In genomic region chr2:45113912-45114311, GRCm38 (mm10) we compare ENCODE assay signal across 9 mouse cellular contexts. TPM values are rescaled to one million over a fixed set of nuclear protein-coding genes. Genes with fewer than 3 reads are reported as not detected.
DNase-seq lines count a peak whose midpoint lies in the region; ATAC-seq and TF ChIP-seq lines count a peak whose summit lies in the region.
"Had no signal": no experiment of that assay in that cellular context is flagged by ENCODE, and none has a peak within 500 bp of the region (broad histone marks: within the 10 kb centered on the region; RNA-seq: fewer than 3 reads in every experiment).

No protein-coding gene starts in this region.

- no peaks in the 10 kb centered on the region for H3K27me3 ChIP-seq in heart, embryonic 16.5 days (ENCODE audit: control insufficient read depth, insufficient read depth, low read length)
- H3K27me3 ChIP-seq in heart, embryonic 10.5 days (ENCODE audit: insufficient read depth, poor library complexity, severe bottlenecking): no peaks in the 10 kb centered on the region
- H3K27me3 ChIP-seq in MEL (ENCODE audit: control insufficient read depth in 1 of 2, insufficient read depth in 2 of 2, low read length in 2 of 2): no peaks in the 10 kb centered on the region
- no peaks in the 10 kb centered on the region for H3K27me3 ChIP-seq in forebrain, embryonic 14.5 days (replicated peaks; ENCODE audit: control insufficient read depth, insufficient read depth, low read length)
- H3K27me3 ChIP-seq in midbrain, embryonic 10.5 days (ENCODE audit: low read depth, poor library complexity, severe bottlenecking): no peaks in the 10 kb centered on the region

- no peak for TF ChIP-seq CTCF in MEL (IDR thresholded peaks at IDR 0.05 in 2 of 3, conservative IDR thresholded peaks at IDR 0.05 in 1 of 3; ENCODE audit: control insufficient read depth in 1 of 3, insufficient read depth in 1 of 3, low read depth in 2 of 3, low read length in 3 of 3, poor library complexity in 1 of 3, severe bottlenecking in 1 of 3)

- H3K79me2 ChIP-seq in MEL (ENCODE audit: control insufficient read depth, insufficient read depth, low read length, poor library complexity): peaks cover 32% of the 10 kb centered on the region

- H3K4me2 ChIP-seq in heart, embryonic 16.5 days (ENCODE audit: low read depth, low read length): peak overlapping the region; percentile 74; the same call in 1 of the 2 replicates
- peak overlapping the region; percentile 87 for H3K4me2 ChIP-seq in forebrain, embryonic 14.5 days (ENCODE audit: low read length)

- no peak overlapping the region for H3K9ac ChIP-seq in heart, embryonic 16.5 days (ENCODE audit: low read length)
- H3K9ac ChIP-seq in MEL (ENCODE audit: control insufficient read depth, low read depth, low read length, poor library complexity, severe bottlenecking): peak overlapping the region; percentile 55
- H3K9ac ChIP-seq in forebrain, embryonic 14.5 days (ENCODE audit: low read length): no peak overlapping the region

- TF ChIP-seq EP300 in MEL (IDR thresholded peaks at IDR 0.05; ENCODE audit: low read depth in 1 of 2, low read length in 2 of 2): no peak

- peaks cover 6% of the 10 kb centered on the region; the same call in 1 of the 2 replicates for H3K4me1 ChIP-seq in heart, embryonic 16.5 days (ENCODE audit: control insufficient read depth, insufficient read depth, low read length)
- peaks cover 7% of the 10 kb centered on the region; the same call in 1 of the 2 replicates for H3K4me1 ChIP-seq in heart, embryonic 10.5 days
- H3K4me1 ChIP-seq in MEL (ENCODE audit: control insufficient read depth in 1 of 2, insufficient read depth in 2 of 2, low read length in 2 of 2): peaks cover 2 to 3% of the 10 kb centered on the region in 2 experiments; a peak in 2 of 4 replicates
- peaks cover 17% of the 10 kb centered on the region for H3K4me1 ChIP-seq in forebrain, embryonic 14.5 days (ENCODE audit: control insufficient read depth, insufficient read depth, low read length)
- peaks cover 48% of the 10 kb centered on the region for H3K4me1 ChIP-seq in midbrain, embryonic 10.5 days

- no peak for ATAC-seq in heart, embryonic 16.5 days (replicated peaks; ENCODE audit: extremely low read depth, insufficient read depth, low FRiP score)
- ATAC-seq in forebrain, embryonic 14.5 days: no peak

- TF ChIP-seq POLR2A in MEL (IDR thresholded peaks at IDR 0.05; ENCODE audit: control insufficient read depth in 1 of 2, insufficient read depth in 1 of 2, low read depth in 1 of 2, low read length in 2 of 2, poor library complexity in 1 of 2): no peak

- H3K27ac ChIP-seq in heart, embryonic 16.5 days (ENCODE audit: low read length): no peak overlapping the region; the same call in 1 of the 2 replicates
- no peak overlapping the region for H3K27ac ChIP-seq in heart, embryonic 10.5 days
- H3K27ac ChIP-seq in MEL (ENCODE audit: control insufficient read depth, low read depth, low read length): peak overlapping the region; percentile 39
- H3K27ac ChIP-seq in forebrain, embryonic 14.5 days (ENCODE audit: low read depth, low read length): peak overlapping the region; percentile 52; the same call in 1 of the 2 replicates
- peak overlapping the region; percentile 100 for H3K27ac ChIP-seq in midbrain, embryonic 10.5 days (replicated peaks)

- H3K4me3 ChIP-seq in heart, embryonic 16.5 days (ENCODE audit: low read length): no peak overlapping the region
- H3K4me3 ChIP-seq in heart, embryonic 10.5 days: no peak overlapping the region
- peak overlapping the region; percentile 51 to 94 for H3K4me3 ChIP-seq in MEL (ENCODE audit: control insufficient read depth in 1 of 2, insufficient read depth in 1 of 2, low read depth in 2 of 2, low read length in 2 of 2)
- H3K4me3 ChIP-seq in forebrain, embryonic 14.5 days (ENCODE audit: low read depth, low read length): 0 out of 2 replicates have a peak overlapping the region, but pooled peaks have one; percentile 89
- peak overlapping the region; percentile 92 for H3K4me3 ChIP-seq in midbrain, embryonic 10.5 days

- no peaks in the 10 kb centered on the region for H3K36me3 ChIP-seq in heart, embryonic 16.5 days (ENCODE audit: control insufficient read depth, insufficient read depth)
- no peaks in the 10 kb centered on the region for H3K36me3 ChIP-seq in heart, embryonic 10.5 days
- H3K36me3 ChIP-seq in MEL (ENCODE audit: control insufficient read depth in 1 of 2, insufficient read depth in 2 of 2, low read length in 2 of 2): peaks cover 0 to 2% of the 10 kb centered on the region in 2 experiments; a peak in 2 of 4 replicates
- no peaks in the 10 kb centered on the region for H3K36me3 ChIP-seq in forebrain, embryonic 14.5 days (ENCODE audit: control insufficient read depth, insufficient read depth, low read length)
- no peaks in the 10 kb centered on the region for H3K36me3 ChIP-seq in midbrain, embryonic 10.5 days

- H3K9me3 ChIP-seq in heart, embryonic 16.5 days (replicated peaks; ENCODE audit: control insufficient read depth, low read length): no peaks in the 10 kb centered on the region
- no peaks in the 10 kb centered on the region for H3K9me3 ChIP-seq in heart, embryonic 10.5 days
- H3K9me3 ChIP-seq in MEL (replicated peaks; ENCODE audit: insufficient read depth, low read length): no peaks in the 10 kb centered on the region
- no peaks in the 10 kb centered on the region for H3K9me3 ChIP-seq in forebrain, embryonic 14.5 days (replicated peaks; ENCODE audit: control insufficient read depth, low read length)
- no peaks in the 10 kb centered on the region for H3K9me3 ChIP-seq in midbrain, embryonic 10.5 days (replicated peaks)

- DNase-seq in heart, embryonic 10.5 days (ENCODE audit: low spot score): no peak
- DNase-seq in MEL (ENCODE audit: low read depth, low spot score): peak; percentile 86
- no peak for DNase-seq in forebrain, embryonic 14.5 days (ENCODE audit: low spot score)
- DNase-seq in midbrain, embryonic 10.5 days (ENCODE audit: low spot score): no peak
- no peak for DNase-seq in spleen, postnatal 14 days (ENCODE audit: low spot score in 2 of 2)
- DNase-seq in urinary bladder, postnatal 10 days (ENCODE audit: low spot score): no peak
- no peak for DNase-seq in layer of hippocampus, adult 8-10 months (ENCODE audit: low spot score in 2 of 2)
- DNase-seq: cerebellum, adult 11 months had no signal

- no peak for TF ChIP-seq RAD21 in MEL (IDR thresholded peaks at IDR 0.05; ENCODE audit: low read depth, low read length)

- 77% methylated on average over 3 of the region's 3 CpGs for WGBS in heart, embryonic 16.5 days
- 52% methylated on average over 3 of the region's 3 CpGs for WGBS in heart, embryonic 10.5 days
- 32% methylated on average over 3 of the region's 3 CpGs for WGBS in forebrain, embryonic 14.5 days
- 7% methylated on average over 3 of the region's 3 CpGs for WGBS in midbrain, embryonic 10.5 days

TF ChIP-seq in MEL, 35 proteins besides CTCF, POLR2A, EP300 and RAD21:
- no peak for TF ChIP-seq ZKSCAN1 (IDR thresholded peaks at IDR 0.05; ENCODE audit: low read depth, low read length)
- no peak for TF ChIP-seq MYC (IDR thresholded peaks at IDR 0.05; ENCODE audit: low read depth, low read length)
- TF ChIP-seq ELF1 (IDR thresholded peaks at IDR 0.05; ENCODE audit: low read depth, low read length): 0 out of 2 replicates have a peak, but pooled peaks have one; percentile 24
- 0 out of 2 replicates have a peak, but pooled peaks have one; percentile 32 for TF ChIP-seq USF1 (IDR thresholded peaks at IDR 0.05; ENCODE audit: low read depth, low read length)
- TF ChIP-seq CHD1 (IDR thresholded peaks at IDR 0.05; ENCODE audit: low read depth, low read length): no peak; the same call in 1 of the 2 replicates
- TF ChIP-seq MAZ (IDR thresholded peaks at IDR 0.05; ENCODE audit: low read depth, low read length): 0 out of 2 replicates have a peak, but pooled peaks have one; percentile 47

RNA-seq across cellular contexts. Expression of gene Zeb2, which starts 3.3 kb away (rescaled TPM):
- 19.9 and 25.2 TPM in 2 replicates for polyA plus RNA-seq in heart, embryonic 16.5 days (2015; fragmentation: Nextera tagmentation; extraction: Ambion mirVana)
- polyA plus RNA-seq in heart, embryonic 10.5 days (2016; fragmentation: Nextera tagmentation; extraction: Ambion mirVana): 22.8 and 25.1 TPM in 2 replicates
- total RNA-seq in MEL (2012; rRNA removed): 12.9 and 14.8 TPM in 2 replicates
- 10 to 100 TPM in 1 of 2 experiments, not detected in 1; 12.8 TPM for polyA plus RNA-seq in MEL (2012; ENCODE audit: insufficient read depth in 1 of 2, insufficient read length in 2 of 2, low read depth in 1 of 2, low replicate concordance in 2 of 2, missing spikeins in 1 of 2)
- polyA plus RNA-seq in forebrain, embryonic 14.5 days (2014; fragmentation: Nextera tagmentation; extraction: Ambion mirVana): 70.6 and 87.0 TPM in 2 replicates
- polyA plus RNA-seq in midbrain, embryonic 10.5 days (2016; fragmentation: Nextera tagmentation; extraction: Ambion mirVana): 48.7 and 60.6 TPM in 2 replicates
- 100 to 1,000 TPM; 346 to 374 (median 360) TPM for total RNA-seq in layer of hippocampus, adult 8-10 months (2022)

Comparison
In these comparisons a context has a peak if more than half of its experiments do, and no peak if none do; other contexts are left out.
1. H3K27ac ChIP-seq: peak in MEL (single experiment), forebrain, embryonic 14.5 days (single experiment) and midbrain, embryonic 10.5 days (single experiment); none in heart, embryonic 16.5 days (single experiment) and heart, embryonic 10.5 days (single experiment).
2. H3K4me3 ChIP-seq: peak in MEL (2 of 2), forebrain, embryonic 14.5 days (single experiment) and midbrain, embryonic 10.5 days (single experiment); none in heart, embryonic 16.5 days (single experiment) and heart, embryonic 10.5 days (single experiment).